Mouse (Mus musculus) cerebral cortex, adult 2 months (tissue): ENCODE measurements around the gene Bud23.

Experiments
- WGBS: fragments of 180-500 bp; shearing (Covaris S2); methylation state at CpG from one replicate; pipeline ENCODE4 v1.1.7; 2018; 5-methylcytosine and 5-hydroxymethylcytosine counted together

The Bud23 gene

GRCm38 (mm10) chr5:135064909-135065446, at the start of gene Bud23:
Gene Bud23, minus strand, starts transcription at chr5:135064959.
- 67% methylated on average over 9 of the region's 9 CpGs for WGBS

GRCm38 (mm10) chr5:135113782-135114181, 49.0 kb upstream of the Bud23 start:
- WGBS = 88% methylated on average over 12 of the region's 12 CpGs

- WGBS = 81% methylated on average over 6 of the region's 6 CpGs
Observed at GRCm38 (mm10) chr5:135109976-135110375, 45.2 kb upstream of the Bud23 start.

- WGBS = 90% methylated on average over 3 of the region's 3 CpGs
Observed at GRCm38 (mm10) chr5:135109426-135109825, 44.7 kb upstream of the Bud23 start.

- WGBS = 74% methylated on average over 6 of the region's 6 CpGs
Observed at GRCm38 (mm10) chr5:135109017-135109416, 44.3 kb upstream of the Bud23 start.

GRCm38 (mm10) chr5:135107521-135108501, 43.1 kb upstream of the Bud23 start:
- 16% methylated on average over 40 of the region's 40 CpGs for WGBS

- WGBS = under 1% methylated on average over 48 of the region's 48 CpGs
Observed at GRCm38 (mm10) chr5:135106758-135107256, 42.0 kb upstream of the Bud23 start.

GRCm38 (mm10) chr5:135103999-135104660, 39.4 kb upstream of the Bud23 start:
- 63% methylated on average over 11 of the region's 11 CpGs for WGBS

GRCm38 (mm10) chr5:135100981-135101380, 36.2 kb upstream of the Bud23 start:
- 51% methylated on average over 1 of the region's 1 CpGs for WGBS

- WGBS = 9% methylated on average over 39 of the region's 39 CpGs
Observed at GRCm38 (mm10) chr5:135089653-135090052, 24.9 kb upstream of the Bud23 start, which contains the start of gene Mlxipl. Gene Mlxipl, plus strand, starts transcription at chr5:135089890.

GRCm38 (mm10) chr5:135086871-135087270, 22.1 kb upstream of the Bud23 start:
- WGBS = 77% methylated on average over 4 of the region's 4 CpGs

- WGBS = 92% methylated on average over 5 of the region's 5 CpGs
Observed at GRCm38 (mm10) chr5:135080539-135080938, 15.8 kb upstream of the Bud23 start.

GRCm38 (mm10) chr5:135079578-135079977, 14.8 kb upstream of the Bud23 start:
- WGBS = 94% methylated on average over 2 of the region's 2 CpGs

GRCm38 (mm10) chr5:135078482-135078810, 13.7 kb upstream of the Bud23 start:
- 1% methylated on average over 11 of the region's 11 CpGs for WGBS

GRCm38 (mm10) chr5:135077564-135078481, 13.1 kb upstream of the Bud23 start, which contains the start of gene Vps37d:
Gene Vps37d, minus strand, starts transcription at chr5:135078266.
- WGBS = 2% methylated on average over 81 of the region's 83 CpGs

GRCm38 (mm10) chr5:135076931-135077505, 12.3 kb upstream of the Bud23 start:
- WGBS = 16% methylated on average over 14 of the region's 14 CpGs

GRCm38 (mm10) chr5:135076368-135076767, 11.6 kb upstream of the Bud23 start:
- 89% methylated on average over 14 of the region's 14 CpGs for WGBS

- 61% methylated on average over 4 of the region's 4 CpGs for WGBS
Observed at GRCm38 (mm10) chr5:135075655-135076054, 10.9 kb upstream of the Bud23 start.

GRCm38 (mm10) chr5:135073349-135074150, 8.8 kb upstream of the Bud23 start:
- WGBS = 32% methylated on average over 26 of the region's 26 CpGs

GRCm38 (mm10) chr5:135072720-135073119, 8.0 kb upstream of the Bud23 start:
- WGBS = 75% methylated on average over 6 of the region's 6 CpGs
